Mouse (Mus musculus): ENCODE measurements around the gene Thap8. TPM values are rescaled to one million over a fixed set of nuclear protein-coding genes. Genes with fewer than 3 reads are reported as not detected.

The Thap8 gene
- polyA plus RNA-seq, 1 experiment from 2014 or later: 0.47 TPM

DNA sequence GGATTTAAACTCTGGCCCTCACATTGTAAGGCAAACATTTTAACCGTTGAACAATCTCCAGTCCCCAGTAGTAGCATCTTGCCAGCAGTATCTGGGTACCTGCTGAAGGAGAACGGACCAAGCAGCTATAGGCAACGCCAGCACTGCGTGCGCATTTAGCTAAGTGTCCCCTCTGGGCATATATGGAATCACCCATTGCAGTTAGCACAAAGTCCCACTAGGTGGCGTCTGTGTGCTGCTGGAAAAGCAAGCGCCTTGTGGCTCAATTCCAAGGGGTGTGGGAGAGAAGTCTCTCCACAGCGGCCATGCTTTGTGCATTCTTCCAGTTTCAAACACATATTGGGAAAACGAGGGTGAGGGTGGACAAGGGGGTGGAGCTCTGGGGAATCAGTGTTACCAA lies 56.5 kb downstream of the Thap8 start:
- Histone ChIP-seq H3K36me3 (no peaks in the 10 kb centered on the region), H3K27me3 (peaks cover 39% of the 10 kb centered on the region), H3K4me3 (no peak overlapping the region), H3K9me3 (no peaks in the 10 kb centered on the region), H3K9ac (no peak overlapping the region), H3K27ac (replicated peaks) (no peak overlapping the region), H3K4me2 (peak overlapping the region; percentile 9; the same call in 1 of the 2 replicates), H3K4me1 (replicated peaks) (peaks cover 39% of the 10 kb centered on the region)
- whole genome bisulfite sequencing: 3% methylated on average over 9 of the region's 9 CpGs
- 0 out of 2 replicates have a peak, but pooled peaks have one; percentile 10 for ATAC-seq (ENCODE audit: low read depth)

- WGBS: 69% methylated on average over 5 of the region's 5 CpGs
- Histone ChIP-seq H3K4me2 (no peak overlapping the region), H3K9ac (no peak overlapping the region), H3K27me3 (peaks cover 39% of the 10 kb centered on the region), H3K4me3 (no peak overlapping the region), H3K4me1 (replicated peaks) (peaks cover 9% of the 10 kb centered on the region), H3K27ac (replicated peaks) (no peak overlapping the region), H3K9me3 (no peaks in the 10 kb centered on the region), H3K36me3 (no peaks in the 10 kb centered on the region)
- ATAC-seq (ENCODE audit: low read depth): no peak
These were observed 59.7 kb downstream of the Thap8 start for GRCm38 (mm10) chr7:30339432-30340109.

Other genes with a start within 250 kb of the Thap8 start
- gene Zfp14, start 228.7 kb upstream of the Thap8 start, polyA plus RNA-seq (2015; fragmentation: Nextera tagmentation; extraction: Ambion mirVana): 9.9 and 11.3 TPM in 2 replicates
- 12.0 and 14.2 TPM in 2 replicates for gene Zfp82, start 207.2 kb upstream of the Thap8 start, polyA plus RNA-seq (2015; fragmentation: Nextera tagmentation; extraction: Ambion mirVana)
- gene Gm26920, start 189.7 kb upstream of the Thap8 start, polyA plus RNA-seq (2015; fragmentation: Nextera tagmentation; extraction: Ambion mirVana): 1.2 and 1.5 TPM in 2 replicates
- gene Zfp566, start 189.6 kb upstream of the Thap8 start, polyA plus RNA-seq (2015; fragmentation: Nextera tagmentation; extraction: Ambion mirVana): 16.2 and 16.4 TPM in 2 replicates
- gene Zfp260, start 185.3 kb upstream of the Thap8 start, polyA plus RNA-seq (2015; fragmentation: Nextera tagmentation; extraction: Ambion mirVana): 102 and 106 TPM in 2 replicates
- gene Zfp382, start 158.2 kb upstream of the Thap8 start, polyA plus RNA-seq (2015; fragmentation: Nextera tagmentation; extraction: Ambion mirVana): 13.4 and 13.8 TPM in 2 replicates
- 14.2 TPM in 2 replicates for gene Zfp146, start 110.3 kb upstream of the Thap8 start, polyA plus RNA-seq (2015; fragmentation: Nextera tagmentation; extraction: Ambion mirVana)
- gene Cox7a1, start 96.0 kb upstream of the Thap8 start, polyA plus RNA-seq (2015; fragmentation: Nextera tagmentation; extraction: Ambion mirVana): 5.3 and 6.9 TPM in 2 replicates
- gene Capns1, start 81.3 kb upstream of the Thap8 start, polyA plus RNA-seq (2015; fragmentation: Nextera tagmentation; extraction: Ambion mirVana): 79.5 and 83.0 TPM in 2 replicates
- gene Polr2i, start 48.1 kb upstream of the Thap8 start, polyA plus RNA-seq (2015; fragmentation: Nextera tagmentation; extraction: Ambion mirVana): 176 and 184 TPM in 2 replicates
- 406 and 418 TPM in 2 replicates for gene Tbcb, start 47.8 kb upstream of the Thap8 start, polyA plus RNA-seq (2015; fragmentation: Nextera tagmentation; extraction: Ambion mirVana)
- not detected in 2 replicates for gene Ovol3, start 44.4 kb upstream of the Thap8 start, polyA plus RNA-seq (2015; fragmentation: Nextera tagmentation; extraction: Ambion mirVana)
- 3.8 and 4.0 TPM in 2 replicates for gene Wdr62, start 325 bp downstream of the Thap8 start, polyA plus RNA-seq (2015; fragmentation: Nextera tagmentation; extraction: Ambion mirVana)
- gene Clip3, start 11.6 kb downstream of the Thap8 start, polyA plus RNA-seq (2015; fragmentation: Nextera tagmentation; extraction: Ambion mirVana): 103 and 113 TPM in 2 replicates
- 120 and 123 TPM in 2 replicates for gene Alkbh6, start 28.6 kb downstream of the Thap8 start, polyA plus RNA-seq (2015; fragmentation: Nextera tagmentation; extraction: Ambion mirVana)
- gene Syne4, start 34.7 kb downstream of the Thap8 start, polyA plus RNA-seq (2015; fragmentation: Nextera tagmentation; extraction: Ambion mirVana): 19.0 and 27.3 TPM in 2 replicates
- gene E130208F15Rik, start 41.6 kb downstream of the Thap8 start, polyA plus RNA-seq (2015; fragmentation: Nextera tagmentation; extraction: Ambion mirVana): 5.7 TPM in 1 of 2 replicates, not detected in the other
- gene Sdhaf1, start 43.8 kb downstream of the Thap8 start, polyA plus RNA-seq (2015; fragmentation: Nextera tagmentation; extraction: Ambion mirVana): 18.0 and 22.9 TPM in 2 replicates
- gene Lrfn3, start 82.7 kb downstream of the Thap8 start, polyA plus RNA-seq (2015; fragmentation: Nextera tagmentation; extraction: Ambion mirVana): 10.8 and 12.7 TPM in 2 replicates
- 35.3 and 40.8 TPM in 2 replicates for gene Tyrobp, start 133.7 kb downstream of the Thap8 start, polyA plus RNA-seq (2015; fragmentation: Nextera tagmentation; extraction: Ambion mirVana)
- 1.0 TPM in 1 of 2 replicates, not detected in the other for gene Hcst, start 139.8 kb downstream of the Thap8 start, polyA plus RNA-seq (2015; fragmentation: Nextera tagmentation; extraction: Ambion mirVana)
- gene Nfkbid, start 141.6 kb downstream of the Thap8 start, polyA plus RNA-seq (2015; fragmentation: Nextera tagmentation; extraction: Ambion mirVana): 1.9 and 2.8 TPM in 2 replicates
- 528 and 571 TPM in 2 replicates for gene Aplp1, start 165.4 kb downstream of the Thap8 start, polyA plus RNA-seq (2015; fragmentation: Nextera tagmentation; extraction: Ambion mirVana)
- gene Kirrel2, start 177.6 kb downstream of the Thap8 start, polyA plus RNA-seq (2015; fragmentation: Nextera tagmentation; extraction: Ambion mirVana): 3.3 and 3.9 TPM in 2 replicates
- 0.77 and 1.0 TPM in 2 replicates for gene Nphs1, start 178.2 kb downstream of the Thap8 start, polyA plus RNA-seq (2015; fragmentation: Nextera tagmentation; extraction: Ambion mirVana)
- not detected in 2 replicates for gene Prodh2, start 213.5 kb downstream of the Thap8 start, polyA plus RNA-seq (2015; fragmentation: Nextera tagmentation; extraction: Ambion mirVana)

Measured in neural tube, embryonic 13.5 days (tissue).